Mouse (Mus musculus) lung, adult 2 months (tissue): ENCODE measurements around the gene 1110002E22Rik.

Source experiments
- CTCF ChIP-seq: fragments of 200-500 bp; IDR thresholded peaks from 2 replicates; pipeline ENCODE4 v1.5.1; 2011; ENCODE audit warnings: mild to moderate bottlenecking, low read length, control low read depth; ENCODE audit not compliant: insufficient read depth
- POLR2A ChIP-seq: fragments of 200-500 bp; IDR thresholded peaks from 2 replicates; pipeline ENCODE4 v1.6.1; 2011; ENCODE audit warnings: low read depth, mild to moderate bottlenecking, control low read depth, low read length, borderline replicate concordance; ENCODE audit errors: extremely low read depth

GRCm38 (mm10) chr3:138074214-138074613, 9.4 kb downstream of the 1110002E22Rik start:
- TF ChIP-seq POLR2A (no peak), CTCF (no peak)
